Mouse (Mus musculus): ENCODE data around the gene Itga3. TPM values are rescaled to one million over a fixed set of nuclear protein-coding genes. Genes with fewer than 3 reads are reported as not detected.

Itga3 gene
- 4.0 TPM for total RNA-seq (2023)

GRCm38 (mm10) chr11:95076536-95077111, at the start of gene Itga3:
Itga3 (minus strand) TSS chr11:95076801.

DNA sequence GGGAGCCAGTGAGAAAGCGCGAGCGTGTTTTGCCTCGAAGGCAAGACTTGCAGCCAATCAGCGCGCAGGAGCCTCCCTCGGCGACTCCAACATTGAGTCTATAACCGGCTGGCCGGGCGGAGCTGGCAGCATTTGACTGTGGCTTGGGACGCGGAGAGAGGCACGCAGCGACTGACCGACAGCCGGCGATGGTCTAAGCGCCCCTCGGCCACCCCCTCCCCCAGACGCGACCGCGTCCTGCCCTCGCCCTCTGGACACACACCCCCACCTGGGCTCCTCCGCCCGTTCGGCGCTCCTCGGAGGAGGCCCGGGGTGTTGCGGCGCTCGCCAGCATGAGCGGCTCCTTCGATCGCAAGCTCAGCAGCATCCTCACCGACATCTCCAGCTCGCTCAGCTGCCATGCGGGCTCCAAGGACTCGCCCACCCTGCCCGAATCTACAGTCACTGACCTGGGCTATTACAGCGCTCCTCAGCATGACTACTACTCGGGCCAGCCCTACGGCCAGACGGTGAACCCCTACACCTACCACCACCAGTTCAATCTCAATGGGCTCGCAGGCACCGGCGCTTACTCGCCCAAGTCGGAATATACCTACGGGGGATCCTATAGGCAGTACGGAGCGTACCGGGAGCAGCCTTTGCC, 43.5 kb upstream of the Itga3 start, which contains the start of gene Dlx3:
Gene Dlx3, plus strand, starts transcription at position 130 of the 643 bp plus-strand sequence.

GRCm38 (mm10) chr11:95041139-95041609, 35.4 kb downstream of the Itga3 start, which contains the start of gene Pdk2:
Pdk2 (minus strand) TSS chr11:95041354.

DNA sequence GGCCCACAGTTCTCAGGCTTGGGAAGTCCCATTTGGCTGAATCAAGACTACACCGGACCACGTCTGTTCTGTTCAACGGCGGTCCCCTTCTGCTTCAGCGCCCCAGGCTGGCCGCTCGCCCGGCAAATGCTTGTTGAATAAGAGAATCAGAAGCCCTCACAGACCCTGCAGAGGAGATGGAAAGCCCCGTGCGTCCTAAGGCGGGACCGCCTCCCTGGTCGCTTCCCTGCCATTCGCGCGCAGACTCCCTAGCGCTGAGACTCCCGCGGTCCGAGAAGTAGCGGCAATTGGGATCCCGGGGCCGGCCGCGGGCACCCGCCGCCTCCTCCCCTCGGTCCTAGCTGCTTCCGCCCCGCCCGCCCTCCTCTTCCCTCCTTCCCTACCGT, 67.0 kb downstream of the Itga3 start, which contains the start of gene Samd14:
Gene Samd14, plus strand, starts transcription at position 251 of the 386 bp plus-strand sequence.

Other genes starting within 250 kb of the Itga3 start
- gene Col1a1, start 140.6 kb downstream of the Itga3 start, total RNA-seq (2023) = 0.91 TPM
- gene Hils1, start 109.2 kb downstream of the Itga3 start, total RNA-seq (2023) = not detected
- gene Sgca, start 100.5 kb downstream of the Itga3 start, total RNA-seq (2023) = not detected
- 111 TPM for gene Ppp1r9b, start 85.8 kb downstream of the Itga3 start, total RNA-seq (2023)
- 0.50 TPM for gene Samd14, start 66.9 kb downstream of the Itga3 start, total RNA-seq (2023)
- gene Pdk2, start 35.4 kb downstream of the Itga3 start, total RNA-seq (2023) = 12.2 TPM
- gene Dlx3, start 43.3 kb upstream of the Itga3 start, total RNA-seq (2023) = not detected
- not detected for gene Dlx4, start 69.5 kb upstream of the Itga3 start, total RNA-seq (2023)
- not detected for gene Tac4, start 184.7 kb upstream of the Itga3 start, total RNA-seq (2023)
- gene Kat7, start 233.4 kb upstream of the Itga3 start, total RNA-seq (2023) = 102 TPM